Comparison of ENCODE assay signal across 17 mouse cellular contexts in the genomic region with DNA sequence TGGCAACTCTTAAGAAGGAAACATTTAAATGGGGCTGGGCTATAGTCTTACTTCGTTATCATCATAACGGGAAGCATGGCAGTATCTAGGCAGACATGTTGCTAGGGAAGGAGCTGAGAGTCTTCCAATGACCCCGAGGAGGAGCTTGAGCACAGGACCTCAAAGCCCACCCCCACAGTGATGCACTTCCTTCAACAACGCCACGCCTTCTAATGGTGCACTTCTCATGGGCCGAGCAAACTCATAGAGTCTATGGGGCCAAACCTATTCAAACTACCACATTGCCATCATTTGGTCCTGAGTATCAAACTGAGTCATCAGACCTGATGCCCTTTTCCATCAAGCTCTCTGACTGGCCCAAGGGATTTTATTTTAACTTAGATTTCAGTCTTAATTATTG.
"Had no signal": no experiment of that assay in that cellular context is flagged by ENCODE, and none has a peak within 500 bp of the region (broad histone marks: within the 10 kb centered on the region; RNA-seq: fewer than 3 reads in every experiment).

No protein-coding gene starts in this region.

- H3K4me1 ChIP-seq: neural tube, embryonic 12.5 days; neural tube, embryonic 13.5 days; neural tube, embryonic 15.5 days; stomach, embryonic 15.5 days had no signal

- H3K9ac ChIP-seq: neural tube, embryonic 12.5 days; neural tube, embryonic 13.5 days; neural tube, embryonic 15.5 days; stomach, embryonic 15.5 days had no signal

- H3K4me3 ChIP-seq: neural tube, embryonic 12.5 days; neural tube, embryonic 13.5 days; neural tube, embryonic 15.5 days; stomach, embryonic 15.5 days had no signal

- H3K27ac ChIP-seq: neural tube, embryonic 12.5 days; neural tube, embryonic 13.5 days; neural tube, embryonic 15.5 days; stomach, embryonic 15.5 days; stomach, postnatal 0 days had no signal

- DNase-seq: retina, postnatal 1 day; right cerebral cortex, adult 18-20 months; right cerebral cortex, postnatal 14 days; right cerebral cortex, postnatal 25 days; right cerebral cortex, postnatal 4 days; spleen, adult 18-20 months; thymus, adult 18-20 months; thymus, adult 2 months; thymus, postnatal 14 days; thymus, postnatal 25 days; thymus, postnatal 36 days; thymus, postnatal 4 days had no signal

- H3K27me3 ChIP-seq: neural tube, embryonic 12.5 days; neural tube, embryonic 13.5 days; neural tube, embryonic 15.5 days; stomach, embryonic 15.5 days had no signal

- H3K4me2 ChIP-seq: neural tube, embryonic 12.5 days; neural tube, embryonic 13.5 days; neural tube, embryonic 15.5 days; stomach, embryonic 15.5 days had no signal

- H3K9me3 ChIP-seq: neural tube, embryonic 12.5 days; neural tube, embryonic 13.5 days; neural tube, embryonic 15.5 days; stomach, embryonic 15.5 days had no signal
